Mouse (Mus musculus) NIH3T3 (cell line): ENCODE results near the gene Parp11.

Experiments
- DNase-seq: peaks from one replicate; pipeline ENCODE4 v3.0.0-alpha.2; 2012; ENCODE audit warnings: low read depth

Gene Parp11

GRCm38 (mm10) chr6:127446436-127446890 lies at the start of gene Parp11:
Parp11 (plus strand) TSS chr6:127446840.
- peak; percentile 89 for DNase-seq

GRCm38 (mm10) chr6:127398073-127398472 lies 48.6 kb upstream of the Parp11 start:
- DNase-seq = no peak

GRCm38 (mm10) chr6:127401419-127401818 lies 45.2 kb upstream of the Parp11 start:
- DNase-seq = no peak

GRCm38 (mm10) chr6:127404070-127404810 lies 42.4 kb upstream of the Parp11 start:
- DNase-seq = peak; percentile 72

GRCm38 (mm10) chr6:127405682-127406081 lies 41.0 kb upstream of the Parp11 start:
- no peak for DNase-seq

- no peak for DNase-seq
Measured at GRCm38 (mm10) chr6:127407742-127408141, 38.9 kb upstream of the Parp11 start.

GRCm38 (mm10) chr6:127417525-127418184 lies 29.0 kb upstream of the Parp11 start:
- DNase-seq = no peak

GRCm38 (mm10) chr6:127418322-127418721 lies 28.3 kb upstream of the Parp11 start:
- no peak for DNase-seq

GRCm38 (mm10) chr6:127420115-127420514 lies 26.5 kb upstream of the Parp11 start:
- DNase-seq = no peak

- DNase-seq = no peak
Measured at GRCm38 (mm10) chr6:127425095-127425494, 21.5 kb upstream of the Parp11 start.

- DNase-seq = no peak
Measured at GRCm38 (mm10) chr6:127430716-127431115, 15.9 kb upstream of the Parp11 start.

GRCm38 (mm10) chr6:127431196-127431766 lies 15.4 kb upstream of the Parp11 start:
- no peak for DNase-seq

GRCm38 (mm10) chr6:127433886-127434647 lies 12.6 kb upstream of the Parp11 start:
- no peak for DNase-seq

- no peak for DNase-seq
Measured at GRCm38 (mm10) chr6:127434648-127434984, 12.0 kb upstream of the Parp11 start.

- no peak for DNase-seq
Measured at GRCm38 (mm10) chr6:127439063-127439462, 7.6 kb upstream of the Parp11 start.

- no peak for DNase-seq
Measured at GRCm38 (mm10) chr6:127439540-127440195, 7.0 kb upstream of the Parp11 start.

GRCm38 (mm10) chr6:127440416-127441104 lies 6.1 kb upstream of the Parp11 start:
- DNase-seq = no peak

GRCm38 (mm10) chr6:127442584-127442983 lies 4.1 kb upstream of the Parp11 start:
- no peak for DNase-seq

GRCm38 (mm10) chr6:127443910-127444309 lies 2.7 kb upstream of the Parp11 start:
- DNase-seq = no peak

- DNase-seq = no peak
Measured at GRCm38 (mm10) chr6:127444466-127444865, 2.2 kb upstream of the Parp11 start.
